Mouse (Mus musculus) left cerebral cortex, postnatal 25 days (tissue): Measurements from ENCODE around the gene Gnb3. TPM values are rescaled to one million over a fixed set of nuclear protein-coding genes. Genes with fewer than 3 reads are reported as not detected.
"Not testable (repeated sequence)": the region's sequence is repeated elsewhere in the genome, so short reads cannot be mapped to it uniquely, and the experiment has no call there.

Experiments
- DNase-seq, 2 experiments: peaks; one replicate each; pipeline ENCODE4 v3.0.0; 2022; ENCODE audit warnings: low spot score in 2 of 2, mixed read lengths in 1 of 2
- intact Hi-C: fragments of 180-260 bp; cut with DNase I; formaldehyde crosslinking; loops from one replicate; pipeline ENCODE4 v1.15.1; 2025
- total RNA-seq, 2 experiments: library from RNA; stranded (reverse); gene quantifications; 2 replicates each; pipeline ENCODE4 v1.2.3; 2021

The Gnb3 gene
- total RNA-seq, 2 experiments from 2014 or later, result 0.18 TPM; not detected in 1

- DNase-seq, result no peak
These were observed 33.5 kb downstream of the Gnb3 start for GRCm38 (mm10) chr6:124806446-124807140.

GRCm38 (mm10) chr6:124805341-124806321 is 34.4 kb downstream of the Gnb3 start:
- intact Hi-C loops, result loop anchor here (2.0 kb wide), 2 partner anchors 37 to 65 kb away; partner anchors contain the start of genes Eno2 and Grcc10

More at GRCm38 (mm10) chr6:124806446-124807140, 33.5 kb downstream of the Gnb3 start:
- intact Hi-C loops, result no loop called here

GRCm38 (mm10) chr6:124804341-124804740 is 35.7 kb downstream of the Gnb3 start:
- intact Hi-C loops, result loop anchor here (2.0 kb wide), 2 partner anchors 36 to 64 kb away; partner anchors contain the start of genes Eno2 and Grcc10
- DNase-seq, result no peak

More at GRCm38 (mm10) chr6:124805341-124806321, 34.4 kb downstream of the Gnb3 start:
- peak; percentile 94 to 98 for DNase-seq

GRCm38 (mm10) chr6:124803691-124804090 is 36.4 kb downstream of the Gnb3 start:
- DNase-seq, result not testable (repeated sequence)
- intact Hi-C loops, result loop anchor here (2.0 kb wide), 2 partner anchors 35 to 63 kb away; partner anchors contain the start of genes Eno2 and Grcc10

- intact Hi-C loops, result no loop called here
These were observed 37.0 kb downstream of the Gnb3 start for GRCm38 (mm10) chr6:124803061-124803460.

GRCm38 (mm10) chr6:124802400-124802799 is 37.7 kb downstream of the Gnb3 start:
- intact Hi-C loops, DNase-seq: not testable (repeated sequence)

More at GRCm38 (mm10) chr6:124803061-124803460, 37.0 kb downstream of the Gnb3 start:
- no peak for DNase-seq

- intact Hi-C loops, result no loop called here
- no peak for DNase-seq
These were observed 43.9 kb downstream of the Gnb3 start for GRCm38 (mm10) chr6:124796200-124796599.

- intact Hi-C loops, result no loop called here
These were observed 44.3 kb downstream of the Gnb3 start for GRCm38 (mm10) chr6:124795781-124796180.

GRCm38 (mm10) chr6:124791911-124792310 is 48.2 kb downstream of the Gnb3 start:
- intact Hi-C loops, result no loop called here
- no peak for DNase-seq

More at GRCm38 (mm10) chr6:124795781-124796180, 44.3 kb downstream of the Gnb3 start:
- no peak for DNase-seq

GRCm38 (mm10) chr6:124790121-124790520 is 50.0 kb downstream of the Gnb3 start:
- no peak for DNase-seq
- intact Hi-C loops, result no loop called here

- no peak for DNase-seq
- intact Hi-C loops, result no loop called here
These were observed 50.6 kb downstream of the Gnb3 start for GRCm38 (mm10) chr6:124789519-124789918.

GRCm38 (mm10) chr6:124787722-124788121 is 52.4 kb downstream of the Gnb3 start:
- DNase-seq, result no peak
- intact Hi-C loops, result no loop called here

- DNase-seq, result peak in 1 of 2 experiments; percentile 69
- intact Hi-C loops, result no loop called here
These were observed 53.2 kb downstream of the Gnb3 start for GRCm38 (mm10) chr6:124786756-124787420.

Other genes starting within 250 kb of the Gnb3 start
- under 1 TPM; 0.14 to 0.16 TPM for gene C1s2, start 204.2 kb downstream of the Gnb3 start, total RNA-seq
- gene Lpcat3, start 177.2 kb downstream of the Gnb3 start, total RNA-seq, result 10 to 100 TPM; 22.4 to 31.2 TPM
- 10 to 100 TPM; 42.9 to 48.8 TPM for gene Emg1, start 128.1 kb downstream of the Gnb3 start, total RNA-seq
- 100 to 1,000 TPM; 112 to 120 TPM for gene Phb2, start 127.9 kb downstream of the Gnb3 start, total RNA-seq
- 1 to 10 TPM; 3.1 to 4.5 TPM for gene Ptpn6, start 101.6 kb downstream of the Gnb3 start, total RNA-seq
- gene Grcc10, start 98.9 kb downstream of the Gnb3 start, total RNA-seq, result 100 to 1,000 TPM; 315 to 349 TPM
- gene Gm45234, start 84.3 kb downstream of the Gnb3 start, total RNA-seq, result not detected
- gene Atn1, start 83.8 kb downstream of the Gnb3 start, total RNA-seq, result 100 to 1,000 TPM; 154 to 162 TPM
- gene Eno2, start 70.6 kb downstream of the Gnb3 start, total RNA-seq, result 1,000 to 10,000 TPM in 1 of 2 experiments, 100 to 1,000 TPM in 1; 999 to 1,002 TPM
- 1 to 10 TPM; 1.5 to 1.9 TPM for gene Lrrc23, start 60.5 kb downstream of the Gnb3 start, total RNA-seq
- gene Spsb2, start 31.6 kb downstream of the Gnb3 start, total RNA-seq, result 1 to 10 TPM; 4.4 to 5.2 TPM
- gene Tpi1, start 26.0 kb downstream of the Gnb3 start, total RNA-seq, result 100 to 1,000 TPM; 739 to 808 TPM
- gene Usp5, start 10.8 kb downstream of the Gnb3 start, total RNA-seq, result 100 to 1,000 TPM; 176 to 177 TPM
- 1 to 10 TPM in 1 of 2 experiments, under 1 TPM in 1; 0.50 to 1.1 TPM for gene Cdca3, start 10.7 kb downstream of the Gnb3 start, total RNA-seq
- gene P3h3, start 17.5 kb upstream of the Gnb3 start, total RNA-seq, result 10 to 100 TPM; 21.9 to 25.7 TPM
- gene Gpr162, start 23.7 kb upstream of the Gnb3 start, total RNA-seq, result 100 to 1,000 TPM; 207 to 229 TPM
- 1 to 10 TPM; 2.8 to 8.7 TPM for gene Cd4, start 47.9 kb upstream of the Gnb3 start, total RNA-seq
- 1 to 10 TPM; 2.9 to 3.6 TPM for gene Lag3, start 71.4 kb upstream of the Gnb3 start, total RNA-seq
- 1,000 to 10,000 TPM in 1 of 2 experiments, 100 to 1,000 TPM in 1; 954 to 1,041 TPM for gene Ptms, start 79.8 kb upstream of the Gnb3 start, total RNA-seq
- gene Mlf2, start 91.1 kb upstream of the Gnb3 start, total RNA-seq, result 100 to 1,000 TPM; 648 to 675 TPM
- gene Cops7a, start 125.3 kb upstream of the Gnb3 start, total RNA-seq, result 100 to 1,000 TPM; 149 to 163 TPM
- gene Pianp, start 156.4 kb upstream of the Gnb3 start, total RNA-seq, result 100 to 1,000 TPM; 169 to 181 TPM
- gene Zfp384, start 168.9 kb upstream of the Gnb3 start, total RNA-seq, result 10 to 100 TPM; 38.4 to 44.1 TPM
- 10 to 100 TPM; 54.0 to 62.1 TPM for gene Ing4, start 199.5 kb upstream of the Gnb3 start, total RNA-seq
- 10 to 100 TPM in 1 of 2 experiments, 1 to 10 TPM in 1; 8.4 to 12.3 TPM for gene Acrbp, start 209.4 kb upstream of the Gnb3 start, total RNA-seq
- gene Lpar5, start 227.6 kb upstream of the Gnb3 start, total RNA-seq, result under 1 TPM; 0.60 to 0.96 TPM